23 mouse cellular contexts compared by ENCODE assay signal in the genomic region with DNA sequence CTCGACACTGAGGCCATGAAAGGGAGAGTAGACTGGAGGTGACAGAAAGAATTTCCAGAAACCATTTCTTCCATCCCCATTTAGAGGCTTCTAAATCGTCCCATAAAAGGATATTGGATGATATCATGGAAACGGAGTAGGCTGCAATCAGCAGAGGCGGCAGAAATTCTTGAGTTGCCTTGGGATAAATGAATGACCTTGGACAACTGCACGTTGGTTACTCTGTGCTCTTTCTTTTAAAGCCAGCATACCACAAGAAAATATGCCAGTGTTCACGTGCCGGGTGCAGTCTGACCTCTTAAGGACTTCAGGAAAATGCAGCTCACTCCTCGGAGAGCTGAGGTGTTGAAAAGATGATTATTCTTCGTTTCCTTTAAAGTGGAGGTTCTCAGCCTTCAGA.
DNase-seq lines count a peak whose midpoint lies in the region.
"Had no signal": no experiment of that assay in that cellular context is flagged by ENCODE, and none has a peak within 500 bp of the region (broad histone marks: within the 10 kb centered on the region; RNA-seq: fewer than 3 reads in every experiment).

No protein-coding gene starts in this region.

- peak overlapping the region; percentile 42; the same call in 1 of the 2 replicates for H3K27ac ChIP-seq in heart, embryonic 10.5 days
- H3K27ac ChIP-seq: forebrain, embryonic 10.5 days; forebrain, embryonic 13.5 days; heart, embryonic 15.5 days; hindbrain, embryonic 12.5 days; hindbrain, embryonic 15.5 days had no signal

- intact Hi-C loops in heart, postnatal 36 days (cut with DNase I), result no loop called here

- H3K36me3 ChIP-seq in heart, embryonic 10.5 days, result no peaks in the 10 kb centered on the region
- H3K36me3 ChIP-seq: forebrain, embryonic 10.5 days; G1E; heart, embryonic 12.5 days; heart, embryonic 15.5 days; hindbrain, embryonic 12.5 days; hindbrain, embryonic 15.5 days had no signal

- H3K9me3 ChIP-seq in heart, embryonic 10.5 days, result no peaks in the 10 kb centered on the region
- H3K9me3 ChIP-seq: forebrain, embryonic 10.5 days; forebrain, embryonic 13.5 days; heart, embryonic 12.5 days; heart, embryonic 15.5 days; hindbrain, embryonic 12.5 days; hindbrain, embryonic 15.5 days had no signal

- DNase-seq in adrenal gland, adult 2 months, result peak; percentile 21
- DNase-seq in adrenal gland, adult 18-20 months (ENCODE audit: low spot score in 2 of 2), result no peak
- no peak for DNase-seq in heart, embryonic 10.5 days (ENCODE audit: low spot score)
- DNase-seq in heart, postnatal 36 days, result no peak
- peak; percentile 15 for DNase-seq in ovary, postnatal 36 days (ENCODE audit: low spot score)
- no peak for DNase-seq in ovary, postnatal 14 days (ENCODE audit: low spot score)
- DNase-seq: adrenal gland, postnatal 25 days; B cell, adult 2 months; cerebellum, adult 18-20 months; cerebellum, adult 9-10 months; cerebellum, postnatal 14 days; gastrocnemius, postnatal 10 days; gastrocnemius, postnatal 36 days; heart, postnatal 10 days had no signal

- peaks cover 10% of the 10 kb centered on the region; the same call in 1 of the 2 replicates for H3K4me1 ChIP-seq in heart, embryonic 10.5 days
- H3K4me1 ChIP-seq: forebrain, embryonic 10.5 days; heart, embryonic 15.5 days; hindbrain, embryonic 12.5 days; hindbrain, embryonic 15.5 days had no signal

- no peak overlapping the region for H3K4me3 ChIP-seq in heart, embryonic 10.5 days
- H3K4me3 ChIP-seq: forebrain, embryonic 10.5 days; forebrain, embryonic 13.5 days; heart, embryonic 12.5 days; heart, embryonic 15.5 days; hindbrain, embryonic 12.5 days; hindbrain, embryonic 15.5 days had no signal

- WGBS in heart, embryonic 10.5 days, result 37% methylated on average over 9 of the region's 9 CpGs

- H3K27me3 ChIP-seq in heart, embryonic 10.5 days (ENCODE audit: insufficient read depth, poor library complexity, severe bottlenecking), result no peaks in the 10 kb centered on the region
- H3K27me3 ChIP-seq: CH12.LX; forebrain, embryonic 13.5 days; heart, embryonic 12.5 days; heart, embryonic 15.5 days; hindbrain, embryonic 12.5 days; hindbrain, embryonic 15.5 days; Patski had no signal

Comparison
In these comparisons a context has a peak if more than half of its experiments do, and no peak if none do; other contexts are left out.
1. DNase-seq: peak in adrenal gland, adult 2 months (single experiment) and ovary, postnatal 36 days (single experiment); none in adrenal gland, adult 18-20 months (0 of 2), heart, embryonic 10.5 days (single experiment), heart, postnatal 36 days (0 of 2) and ovary, postnatal 14 days (single experiment).